Mouse (Mus musculus): ENCODE measurements around the gene Catsper2. TPM values are rescaled to one million over a fixed set of nuclear protein-coding genes. Genes with fewer than 3 reads are reported as not detected.

Catsper2 gene
- polyA plus RNA-seq, 1 experiment from 2014 or later: 2.9 TPM

Small RNA genes lying within 50 kb of the gene (microRNA-seq; reads per million reads assigned to microRNA genes)
- gene Gm22953: not detected

Other genes starting within 250 kb of the Catsper2 start
- 43.3 and 43.7 TPM in 2 replicates for gene Tubgcp4, start 243.1 kb downstream of the Catsper2 start, polyA plus RNA-seq (2014; fragmentation: Nextera tagmentation; extraction: Ambion mirVana)
- gene Zscan29, start 242.7 kb downstream of the Catsper2 start, polyA plus RNA-seq (2014; fragmentation: Nextera tagmentation; extraction: Ambion mirVana): 6.6 and 7.7 TPM in 2 replicates
- 165 and 170 TPM in 2 replicates for gene Trp53bp1, start 142.4 kb downstream of the Catsper2 start, polyA plus RNA-seq (2014; fragmentation: Nextera tagmentation; extraction: Ambion mirVana)
- 50.1 and 57.2 TPM in 2 replicates for gene Map1a, start 124.2 kb downstream of the Catsper2 start, polyA plus RNA-seq (2014; fragmentation: Nextera tagmentation; extraction: Ambion mirVana)
- gene Ppip5k1, start 58.4 kb downstream of the Catsper2 start, polyA plus RNA-seq (2014; fragmentation: Nextera tagmentation; extraction: Ambion mirVana): 18.6 and 19.3 TPM in 2 replicates
- 90.5 and 103 TPM in 2 replicates for gene Ckmt1, start 56.1 kb downstream of the Catsper2 start, polyA plus RNA-seq (2014; fragmentation: Nextera tagmentation; extraction: Ambion mirVana)
- not detected in 2 replicates for gene Strc, start 26.6 kb downstream of the Catsper2 start, polyA plus RNA-seq (2014; fragmentation: Nextera tagmentation; extraction: Ambion mirVana)
- 268 and 307 TPM in 2 replicates for gene Pdia3, start within 50 bp of the Catsper2 start, polyA plus RNA-seq (2014; fragmentation: Nextera tagmentation; extraction: Ambion mirVana)
- 1.5 and 2.6 TPM in 2 replicates for gene Ell3, start 30.5 kb upstream of the Catsper2 start, polyA plus RNA-seq (2014; fragmentation: Nextera tagmentation; extraction: Ambion mirVana)
- gene Serf2, start 35.4 kb upstream of the Catsper2 start, polyA plus RNA-seq (2014; fragmentation: Nextera tagmentation; extraction: Ambion mirVana): 315 and 365 TPM in 2 replicates
- 71.9 and 90.2 TPM in 2 replicates for gene Hypk, start 39.5 kb upstream of the Catsper2 start, polyA plus RNA-seq (2014; fragmentation: Nextera tagmentation; extraction: Ambion mirVana)
- gene Serinc4, start 43.0 kb upstream of the Catsper2 start, polyA plus RNA-seq (2014; fragmentation: Nextera tagmentation; extraction: Ambion mirVana): 0.68 and 0.96 TPM in 2 replicates
- 65.0 and 69.0 TPM in 2 replicates for gene Mfap1b, start 60.3 kb upstream of the Catsper2 start, polyA plus RNA-seq (2014; fragmentation: Nextera tagmentation; extraction: Ambion mirVana)
- 23.1 and 25.3 TPM in 2 replicates for gene Mfap1a, start 92.9 kb upstream of the Catsper2 start, polyA plus RNA-seq (2014; fragmentation: Nextera tagmentation; extraction: Ambion mirVana)
- gene Wdr76, start 92.9 kb upstream of the Catsper2 start, polyA plus RNA-seq (2014; fragmentation: Nextera tagmentation; extraction: Ambion mirVana): 3.2 and 3.8 TPM in 2 replicates